Mouse (Mus musculus) midbrain, embryonic 12.5 days (tissue): ENCODE data around the gene Epb41l4b. TPM values are rescaled to one million over a fixed set of nuclear protein-coding genes. Genes with fewer than 3 reads are reported as not detected.

Source experiments
- ATAC-seq: fragments of 200-750 bp; cut with Nextera tagmentation; 2 replicates; pipeline ENCODE4 v1.8.0; 2017; ENCODE audit warnings: low read depth, moderate TSS enrichment, moderate library complexity; ENCODE audit not compliant: low FRiP score
- H3K27ac ChIP-seq: fragments of 300-500 bp; sonication (generic); replicated peaks from 2 replicates; pipeline ENCODE4 v1.5.1; 2016; ENCODE audit warnings: mild to moderate bottlenecking
- H3K27me3 ChIP-seq: fragments of 300-500 bp; sonication (generic); 2 replicates; pipeline ENCODE4 v1.6.1; 2016; ENCODE audit warnings: mild to moderate bottlenecking
- H3K36me3 ChIP-seq: fragments of 300-500 bp; sonication (generic); 2 replicates; pipeline ENCODE4 v1.6.1; 2016
- H3K4me1 ChIP-seq: fragments of 300-500 bp; sonication (generic); 2 replicates; pipeline ENCODE4 v1.6.1; 2016
- H3K4me2 ChIP-seq: fragments of 300-500 bp; sonication (generic); replicated peaks from 2 replicates; pipeline ENCODE4 v1.6.1; 2016; ENCODE audit warnings: mild to moderate bottlenecking, moderate library complexity
- H3K4me3 ChIP-seq: fragments of 300-500 bp; sonication (generic); 2 replicates; pipeline ENCODE4 v1.5.1; 2016; ENCODE audit warnings: mild to moderate bottlenecking
- H3K9ac ChIP-seq: fragments of 300-500 bp; sonication (generic); replicated peaks from 2 replicates; pipeline ENCODE4 v1.6.1; 2016; ENCODE audit warnings: mild to moderate bottlenecking, moderate library complexity
- H3K9me3 ChIP-seq: fragments of 300-500 bp; sonication (generic); 2 replicates; pipeline ENCODE4 v1.6.1; 2016; ENCODE audit warnings: mild to moderate bottlenecking
- WGBS: fragments of 180-500 bp; shearing (Covaris S2); methylation state at CpG from one replicate; pipeline ENCODE4 v1.1.7; 2016; 5-methylcytosine and 5-hydroxymethylcytosine counted together
- polyA plus RNA-seq: library from polyadenylated mRNA; unstranded; fragments of >200 nt; fragmentation: Nextera tagmentation; extraction: Ambion mirVana; gene quantifications from 2 replicates; pipeline ENCODE4 v1.2.1, GENCODE M21; 2016

The Epb41l4b gene
- polyA plus RNA-seq, 1 experiment from 2014 or later, result 2.0 TPM

- 74% methylated on average over 6 of the region's 6 CpGs for WGBS
- Histone ChIP-seq H3K4me3 (no peak overlapping the region), H3K27me3 (no peaks in the 10 kb centered on the region), H3K36me3 (no peaks in the 10 kb centered on the region), H3K4me2 (no peak overlapping the region), H3K9me3 (no peaks in the 10 kb centered on the region), H3K9ac (no peak overlapping the region), H3K4me1 (peaks cover 5% of the 10 kb centered on the region; the same call in 1 of the 2 replicates), H3K27ac (no peak overlapping the region)
- ATAC-seq, result no peak
Measured at GRCm38 (mm10) chr4:57105339-57105738, 37.9 kb downstream of the Epb41l4b start.

GRCm38 (mm10) chr4:57103830-57104229 lies 39.4 kb downstream of the Epb41l4b start:
- no peaks in the 10 kb centered on the region for H3K27me3 ChIP-seq
- WGBS, result 34% methylated on average over 5 of the region's 5 CpGs
- H3K4me3 ChIP-seq, result no peak overlapping the region
- no peaks in the 10 kb centered on the region for H3K36me3 ChIP-seq
- H3K9me3 ChIP-seq, result no peaks in the 10 kb centered on the region
- ATAC-seq, result no peak
- H3K4me1 ChIP-seq, result peaks cover 5% of the 10 kb centered on the region; the same call in 1 of the 2 replicates
- H3K9ac ChIP-seq, result no peak overlapping the region
- no peak overlapping the region for H3K4me2 ChIP-seq
- no peak overlapping the region for H3K27ac ChIP-seq

- Histone ChIP-seq H3K9ac (no peak overlapping the region), H3K27ac (no peak overlapping the region), H3K4me2 (no peak overlapping the region), H3K4me1 (peaks cover 5% of the 10 kb centered on the region; the same call in 1 of the 2 replicates), H3K36me3 (no peaks in the 10 kb centered on the region), H3K4me3 (no peak overlapping the region), H3K27me3 (no peaks in the 10 kb centered on the region), H3K9me3 (no peaks in the 10 kb centered on the region)
- WGBS, result 81% methylated on average over 4 of the region's 4 CpGs
- no peak for ATAC-seq
Measured at GRCm38 (mm10) chr4:57101095-57101494, 42.1 kb downstream of the Epb41l4b start.

GRCm38 (mm10) chr4:57097411-57097810 lies 45.8 kb downstream of the Epb41l4b start:
- Histone ChIP-seq H3K4me3 (no peak overlapping the region), H3K36me3 (no peaks in the 10 kb centered on the region), H3K9ac (no peak overlapping the region), H3K27ac (no peak overlapping the region), H3K4me1 (peaks cover 8% of the 10 kb centered on the region; the same call in 1 of the 2 replicates), H3K9me3 (no peaks in the 10 kb centered on the region), H3K27me3 (0 out of 2 replicates have a peak, but pooled peaks cover 8% of the 10 kb centered on the region), H3K4me2 (no peak overlapping the region)
- 84% methylated on average over 4 of the region's 4 CpGs for WGBS
- no peak for ATAC-seq

GRCm38 (mm10) chr4:57095569-57095968 lies 47.7 kb downstream of the Epb41l4b start:
- no peaks in the 10 kb centered on the region for H3K9me3 ChIP-seq
- H3K27ac ChIP-seq, result no peak overlapping the region
- H3K27me3 ChIP-seq, result 0 out of 2 replicates have a peak, but pooled peaks cover 8% of the 10 kb centered on the region
- no peaks in the 10 kb centered on the region for H3K36me3 ChIP-seq
- no peak overlapping the region for H3K4me2 ChIP-seq
- peaks cover 20% of the 10 kb centered on the region for H3K4me1 ChIP-seq
- H3K9ac ChIP-seq, result no peak overlapping the region
- no peak overlapping the region for H3K4me3 ChIP-seq
- peak; percentile 34; the same call in 1 of the 2 replicates for ATAC-seq

GRCm38 (mm10) chr4:57091363-57091762 lies 51.9 kb downstream of the Epb41l4b start:
- H3K4me1 ChIP-seq, result peaks cover 20% of the 10 kb centered on the region
- H3K4me2 ChIP-seq, result peak overlapping the region; percentile 32
- no peak overlapping the region for H3K9ac ChIP-seq

GRCm38 (mm10) chr4:57088301-57088700 lies 54.9 kb downstream of the Epb41l4b start:
- ATAC-seq, result no peak

More at GRCm38 (mm10) chr4:57091363-57091762, 51.9 kb downstream of the Epb41l4b start:
- 24% methylated on average over 12 of the region's 12 CpGs for WGBS
- ATAC-seq, result peak; percentile 88
- Histone ChIP-seq H3K36me3 (no peaks in the 10 kb centered on the region), H3K9me3 (0 out of 2 replicates have a peak, but pooled peaks cover 3% of the 10 kb centered on the region), H3K27me3 (0 out of 2 replicates have a peak, but pooled peaks cover 10% of the 10 kb centered on the region), H3K4me3 (no peak overlapping the region), H3K27ac (peak overlapping the region; percentile 71)

GRCm38 (mm10) chr4:57085750-57086400 lies 57.4 kb downstream of the Epb41l4b start:
- no peak overlapping the region for H3K27ac ChIP-seq

More at GRCm38 (mm10) chr4:57088301-57088700, 54.9 kb downstream of the Epb41l4b start:
- H3K9ac ChIP-seq, result no peak overlapping the region
- no peak overlapping the region for H3K4me3 ChIP-seq
- 0 out of 2 replicates have a peak, but pooled peaks cover 3% of the 10 kb centered on the region for H3K9me3 ChIP-seq
- H3K4me1 ChIP-seq, result peaks cover 15% of the 10 kb centered on the region
- no peaks in the 10 kb centered on the region for H3K36me3 ChIP-seq
- H3K4me2 ChIP-seq, result no peak overlapping the region
- 0 out of 2 replicates have a peak, but pooled peaks cover 3% of the 10 kb centered on the region for H3K27me3 ChIP-seq
- WGBS, result 75% methylated on average over 4 of the region's 4 CpGs
- no peak overlapping the region for H3K27ac ChIP-seq

GRCm38 (mm10) chr4:57083653-57084052 lies 59.6 kb downstream of the Epb41l4b start:
- Histone ChIP-seq H3K27me3 (no peaks in the 10 kb centered on the region), H3K27ac (no peak overlapping the region), H3K9me3 (no peaks in the 10 kb centered on the region), H3K36me3 (no peaks in the 10 kb centered on the region), H3K4me3 (no peak overlapping the region), H3K4me2 (no peak overlapping the region), H3K9ac (no peak overlapping the region), H3K4me1 (peaks cover 8% of the 10 kb centered on the region; the same call in 1 of the 2 replicates)
- 80% methylated on average over 11 of the region's 11 CpGs for WGBS
- ATAC-seq, result no peak

More at GRCm38 (mm10) chr4:57085750-57086400, 57.4 kb downstream of the Epb41l4b start:
- H3K4me2 ChIP-seq, result no peak overlapping the region
- H3K4me3 ChIP-seq, result no peak overlapping the region
- H3K9ac ChIP-seq, result no peak overlapping the region
- H3K36me3 ChIP-seq, result no peaks in the 10 kb centered on the region
- peaks cover 10% of the 10 kb centered on the region; the same call in 1 of the 2 replicates for H3K4me1 ChIP-seq
- H3K9me3 ChIP-seq, result 0 out of 2 replicates have a peak, but pooled peaks cover 3% of the 10 kb centered on the region
- H3K27me3 ChIP-seq, result 0 out of 2 replicates have a peak, but pooled peaks cover 3% of the 10 kb centered on the region
- WGBS, result 58% methylated on average over 10 of the region's 10 CpGs
- ATAC-seq, result no peak

GRCm38 (mm10) chr4:57082775-57083428 lies 60.3 kb downstream of the Epb41l4b start:
- Histone ChIP-seq H3K4me3 (no peak overlapping the region), H3K27ac (no peak overlapping the region), H3K4me1 (peaks cover 8% of the 10 kb centered on the region; the same call in 1 of the 2 replicates), H3K27me3 (no peaks in the 10 kb centered on the region), H3K9ac (no peak overlapping the region), H3K4me2 (no peak overlapping the region), H3K9me3 (no peaks in the 10 kb centered on the region), H3K36me3 (no peaks in the 10 kb centered on the region)
- ATAC-seq, result no peak
- WGBS, result 83% methylated on average over 10 of the region's 10 CpGs

GRCm38 (mm10) chr4:57081463-57081862 lies 61.8 kb downstream of the Epb41l4b start:
- WGBS, result 83% methylated on average over 7 of the region's 7 CpGs
- Histone ChIP-seq H3K4me1 (peaks cover 8% of the 10 kb centered on the region; the same call in 1 of the 2 replicates), H3K4me3 (no peak overlapping the region), H3K9ac (no peak overlapping the region), H3K27me3 (no peaks in the 10 kb centered on the region), H3K9me3 (no peaks in the 10 kb centered on the region), H3K27ac (no peak overlapping the region), H3K36me3 (no peaks in the 10 kb centered on the region), H3K4me2 (no peak overlapping the region)
- ATAC-seq, result no peak

- Histone ChIP-seq H3K4me2 (no peak overlapping the region), H3K4me1 (peaks cover 3% of the 10 kb centered on the region; the same call in 1 of the 2 replicates), H3K9me3 (no peaks in the 10 kb centered on the region), H3K36me3 (no peaks in the 10 kb centered on the region), H3K9ac (no peak overlapping the region), H3K4me3 (no peak overlapping the region), H3K27ac (no peak overlapping the region), H3K27me3 (no peaks in the 10 kb centered on the region)
- WGBS, result 74% methylated on average over 7 of the region's 7 CpGs
- no peak for ATAC-seq
Measured at GRCm38 (mm10) chr4:57073843-57074242, 69.4 kb downstream of the Epb41l4b start.
